ENCODE assay signal across 12 mouse cellular contexts in genomic region chr2:29849841-29850480, GRCm38 (mm10). TPM values are rescaled to one million over a fixed set of nuclear protein-coding genes. Genes with fewer than 3 reads are reported as not detected.
A peak's percentile ranks its signal among the peaks of the same experiment; 100 is the strongest.
DNase-seq lines count a peak whose midpoint lies in the region; ATAC-seq and TF ChIP-seq lines count a peak whose summit lies in the region.
"Had no signal": no experiment of that assay in that cellular context is flagged by ENCODE, and none has a peak within 500 bp of the region (broad histone marks: within the 10 kb centered on the region; RNA-seq: fewer than 3 reads in every experiment).

No protein-coding gene starts in this region.

- no peak overlapping the region for H3K4me3 ChIP-seq in layer of hippocampus, adult 2 months
- H3K4me3 ChIP-seq in thymus, adult 2 months (ENCODE audit: control insufficient read depth, insufficient read depth, low read length) = no peak overlapping the region
- no peak overlapping the region for H3K4me3 ChIP-seq in hindbrain, embryonic 13.5 days
- no peak overlapping the region for H3K4me3 ChIP-seq in kidney, embryonic 14.5 days (ENCODE audit: low read length)
- H3K4me3 ChIP-seq: limb, embryonic 15.5 days; lung, embryonic 15.5 days had no signal

- H3K9me3 ChIP-seq in hindbrain, embryonic 13.5 days = no peaks in the 10 kb centered on the region
- no peaks in the 10 kb centered on the region for H3K9me3 ChIP-seq in kidney, embryonic 14.5 days (ENCODE audit: control insufficient read depth, low read length)
- H3K9me3 ChIP-seq: limb, embryonic 15.5 days; lung, embryonic 15.5 days had no signal

- H3K4me1 ChIP-seq in thymus, adult 2 months (replicated peaks; ENCODE audit: control insufficient read depth, insufficient read depth, low read length) = peaks cover 21% of the 10 kb centered on the region
- H3K4me1 ChIP-seq in hindbrain, embryonic 13.5 days (replicated peaks) = peaks cover 65% of the 10 kb centered on the region
- peaks cover 9% of the 10 kb centered on the region; the same call in 1 of the 2 replicates for H3K4me1 ChIP-seq in kidney, embryonic 14.5 days (ENCODE audit: control insufficient read depth, insufficient read depth, low read length)

- 55% methylated on average over 5 of the region's 5 CpGs for WGBS in thymus, adult 2 months
- 26% methylated on average over 5 of the region's 5 CpGs for WGBS in hindbrain, embryonic 13.5 days
- WGBS in kidney, embryonic 14.5 days = 60% methylated on average over 5 of the region's 5 CpGs

- peaks cover 6% of the 10 kb centered on the region for H3K36me3 ChIP-seq in thymus, adult 2 months (ENCODE audit: control insufficient read depth, insufficient read depth, low read length)
- H3K36me3 ChIP-seq in hindbrain, embryonic 13.5 days = no peaks in the 10 kb centered on the region
- no peaks in the 10 kb centered on the region for H3K36me3 ChIP-seq in kidney, embryonic 14.5 days (ENCODE audit: control insufficient read depth, insufficient read depth, low read length)
- H3K36me3 ChIP-seq: limb, embryonic 15.5 days; lung, embryonic 15.5 days had no signal

- peak; percentile 34 for TF ChIP-seq CTCF in layer of hippocampus, adult 2 months (conservative IDR thresholded peaks at IDR 0.05)
- TF ChIP-seq CTCF in thymus, adult 2 months (IDR thresholded peaks at IDR 0.05; ENCODE audit: borderline replicate concordance, control insufficient read depth, extremely low read depth, insufficient read depth, low read length, poor library complexity) = no peak

- DNase-seq in layer of hippocampus, adult 2 months (ENCODE audit: low spot score in 2 of 2) = no peak
- no peak for DNase-seq in layer of hippocampus, postnatal 10 days (ENCODE audit: low spot score in 2 of 2)
- peak; percentile 6 for DNase-seq in thymus, postnatal 25 days
- no peak for DNase-seq in thymus, adult 2 months
- DNase-seq in testis, postnatal 10 days (ENCODE audit: low spot score) = no peak
- DNase-seq: cerebellum, postnatal 10 days had no signal

- H3K9ac ChIP-seq in hindbrain, embryonic 13.5 days = no peak overlapping the region
- no peak overlapping the region for H3K9ac ChIP-seq in kidney, embryonic 14.5 days (ENCODE audit: low read depth, low read length)
- H3K9ac ChIP-seq: limb, embryonic 15.5 days; lung, embryonic 15.5 days had no signal

- no peak for ATAC-seq in hindbrain, embryonic 13.5 days (ENCODE audit: low FRiP score)
- ATAC-seq in kidney, embryonic 14.5 days (ENCODE audit: low FRiP score, low TSS enrichment) = no peak
- ATAC-seq: activated CD4-positive, CD25-positive, alpha-beta regulatory T cell, adult 4 months had no signal

- H3K4me2 ChIP-seq in hindbrain, embryonic 13.5 days = no peak overlapping the region
- H3K4me2 ChIP-seq in kidney, embryonic 14.5 days (replicated peaks; ENCODE audit: low read depth, low read length) = no peak overlapping the region
- H3K4me2 ChIP-seq: limb, embryonic 15.5 days; lung, embryonic 15.5 days had no signal

- H3K27ac ChIP-seq in layer of hippocampus, adult 2 months = peak overlapping the region; percentile 89; the same call in 1 of the 2 replicates
- no peak overlapping the region for H3K27ac ChIP-seq in thymus, adult 2 months (ENCODE audit: control insufficient read depth, insufficient read depth, low read length)
- peak overlapping the region; percentile 50; the same call in 1 of the 2 replicates for H3K27ac ChIP-seq in hindbrain, embryonic 13.5 days
- no peak overlapping the region for H3K27ac ChIP-seq in kidney, embryonic 14.5 days (ENCODE audit: low read depth, low read length)
- H3K27ac ChIP-seq: kidney, postnatal 0 days; limb, embryonic 15.5 days; lung, embryonic 15.5 days had no signal

- no peaks in the 10 kb centered on the region for H3K27me3 ChIP-seq in thymus, adult 2 months (ENCODE audit: control insufficient read depth, insufficient read depth, low read length)
- no peaks in the 10 kb centered on the region for H3K27me3 ChIP-seq in hindbrain, embryonic 13.5 days
- peaks cover 25% of the 10 kb centered on the region for H3K27me3 ChIP-seq in kidney, embryonic 14.5 days (ENCODE audit: control insufficient read depth, insufficient read depth, low read length)

- TF ChIP-seq POLR2A in thymus, adult 2 months (IDR thresholded peaks at IDR 0.05; ENCODE audit: control insufficient read depth, extremely low read depth, insufficient read depth, low read length, poor library complexity) = no peak

RNA-seq across cellular contexts. Expression of gene Cercam, which starts 19.0 kb away (rescaled TPM):
- 1 to 10 TPM; 7.9 to 10.0 TPM for total RNA-seq in layer of hippocampus, adult 2 months (2021)
- total RNA-seq in layer of hippocampus, postnatal 10 days (2021) = 10 to 100 TPM; 11.9 to 15.0 TPM
- 9.9 and 10.4 TPM in 2 replicates for polyA plus RNA-seq in thymus, adult 2 months (2012; rRNA removed)
- 23.8 and 24.9 TPM in 2 replicates for polyA plus RNA-seq in hindbrain, embryonic 13.5 days (2015; fragmentation: Nextera tagmentation; extraction: Ambion mirVana)
- polyA plus RNA-seq in kidney, embryonic 14.5 days (2014; fragmentation: Nextera tagmentation; extraction: Ambion mirVana) = 8.9 and 15.6 TPM in 2 replicates

RNA-seq across cellular contexts. Expression of gene Urm1, which starts 30.1 kb away (rescaled TPM):
- 10 to 100 TPM; 43.0 to 48.7 TPM for total RNA-seq in layer of hippocampus, adult 2 months (2021)
- total RNA-seq in layer of hippocampus, postnatal 10 days (2021) = 10 to 100 TPM; 42.4 to 55.0 TPM
- 70.2 and 79.9 TPM in 2 replicates for polyA plus RNA-seq in thymus, adult 2 months (2012; rRNA removed)
- polyA plus RNA-seq in hindbrain, embryonic 13.5 days (2015; fragmentation: Nextera tagmentation; extraction: Ambion mirVana) = 23.5 and 26.8 TPM in 2 replicates
- 27.3 and 29.2 TPM in 2 replicates for polyA plus RNA-seq in kidney, embryonic 14.5 days (2014; fragmentation: Nextera tagmentation; extraction: Ambion mirVana)

RNA-seq across cellular contexts. Expression of gene Odf2, which starts 39.1 kb away (rescaled TPM):
- total RNA-seq in layer of hippocampus, adult 2 months (2021) = 100 to 1,000 TPM; 113 to 127 TPM
- total RNA-seq in layer of hippocampus, postnatal 10 days (2021) = 100 to 1,000 TPM; 105 to 119 TPM
- polyA plus RNA-seq in thymus, adult 2 months (2012; rRNA removed) = 60.7 and 70.7 TPM in 2 replicates
- 70.3 and 78.3 TPM in 2 replicates for polyA plus RNA-seq in hindbrain, embryonic 13.5 days (2015; fragmentation: Nextera tagmentation; extraction: Ambion mirVana)
- polyA plus RNA-seq in kidney, embryonic 14.5 days (2014; fragmentation: Nextera tagmentation; extraction: Ambion mirVana) = 43.8 and 79.9 TPM in 2 replicates

RNA-seq across cellular contexts. Expression of gene Slc27a4, which starts 47.5 kb away (rescaled TPM):
- 10 to 100 TPM; 65.4 to 67.3 TPM for total RNA-seq in layer of hippocampus, adult 2 months (2021)
- total RNA-seq in layer of hippocampus, postnatal 10 days (2021) = 10 to 100 TPM; 88.9 to 94.0 TPM
- polyA plus RNA-seq in thymus, adult 2 months (2012; rRNA removed) = 34.7 and 35.8 TPM in 2 replicates
- polyA plus RNA-seq in hindbrain, embryonic 13.5 days (2015; fragmentation: Nextera tagmentation; extraction: Ambion mirVana) = 32.6 and 33.4 TPM in 2 replicates
- 9.1 and 11.4 TPM in 2 replicates for polyA plus RNA-seq in kidney, embryonic 14.5 days (2014; fragmentation: Nextera tagmentation; extraction: Ambion mirVana)

Comparison
In these comparisons a context has a peak if more than half of its experiments do, and no peak if none do; other contexts are left out.
1. H3K27ac ChIP-seq: peak in layer of hippocampus, adult 2 months (single experiment) and hindbrain, embryonic 13.5 days (single experiment); none in thymus, adult 2 months (single experiment) and kidney, embryonic 14.5 days (single experiment).